Mouse (Mus musculus): ENCODE data around the gene Rubcn. TPM values are rescaled to one million over a fixed set of nuclear protein-coding genes. Genes with fewer than 3 reads are reported as not detected.

Gene Rubcn
- polyA plus RNA-seq, 1 experiment from 2014 or later = 30.4 TPM

GRCm38 (mm10) chr16:32854050-32854571 lies 23.5 kb downstream of the Rubcn start:
- Histone ChIP-seq H3K9me3 (ENCODE audit: control insufficient read depth, low read length) (no peaks in the 10 kb centered on the region), H3K36me3 (ENCODE audit: control insufficient read depth, insufficient read depth, low read length) (peaks cover 40% of the 10 kb centered on the region), H3K27me3 (ENCODE audit: control insufficient read depth, insufficient read depth, low read length) (no peaks in the 10 kb centered on the region), H3K9ac (ENCODE audit: low read length) (peak overlapping the region; percentile 63), H3K4me2 (ENCODE audit: low read length) (peak overlapping the region; percentile 54), H3K27ac (replicated peaks in 1 of 2; ENCODE audit: control insufficient read depth in 1 of 2, insufficient read depth in 1 of 2, low read depth in 2 of 2, low read length in 2 of 2) (peak overlapping the region; percentile 95 to 96), H3K4me3 (ENCODE audit: control insufficient read depth in 1 of 2, insufficient read depth in 1 of 2, low read depth in 1 of 2, low read length in 2 of 2) (peak overlapping the region in 1 of 2 experiments; percentile 11; a peak in 1 of 4 replicates), H3K4me1 (ENCODE audit: control insufficient read depth in 2 of 2, insufficient read depth in 2 of 2, low read length in 2 of 2) (peaks cover 25 to 42% of the 10 kb centered on the region in 2 experiments)
- peak; percentile 77 for ATAC-seq (ENCODE audit: insufficient number of reproducible peaks, insufficient read depth, low FRiP score, low read depth)
- WGBS = 17% methylated on average over 2 of the region's 2 CpGs

- WGBS = 13% methylated on average over 13 of the region's 13 CpGs
- peaks cover 45% of the 10 kb centered on the region for H3K36me3 ChIP-seq (ENCODE audit: control insufficient read depth, insufficient read depth, low read length)
- peak overlapping the region; percentile 54 for H3K4me2 ChIP-seq (ENCODE audit: low read length)
- H3K4me3 ChIP-seq (ENCODE audit: control insufficient read depth in 1 of 2, insufficient read depth in 1 of 2, low read depth in 1 of 2, low read length in 2 of 2) = peak overlapping the region in 1 of 2 experiments; percentile 11; a peak in 1 of 4 replicates
- peaks cover 21 to 37% of the 10 kb centered on the region in 2 experiments for H3K4me1 ChIP-seq (ENCODE audit: control insufficient read depth in 2 of 2, insufficient read depth in 2 of 2, low read length in 2 of 2)
- no peaks in the 10 kb centered on the region for H3K27me3 ChIP-seq (ENCODE audit: control insufficient read depth, insufficient read depth, low read length)
- H3K9me3 ChIP-seq (ENCODE audit: control insufficient read depth, low read length) = no peaks in the 10 kb centered on the region
- peak overlapping the region; percentile 95 to 96 for H3K27ac ChIP-seq (replicated peaks in 1 of 2; ENCODE audit: control insufficient read depth in 1 of 2, insufficient read depth in 1 of 2, low read depth in 2 of 2, low read length in 2 of 2)
- 0 out of 2 replicates have a peak, but pooled peaks have one; percentile 44 for ATAC-seq (ENCODE audit: insufficient number of reproducible peaks, insufficient read depth, low FRiP score, low read depth)
- peak overlapping the region; percentile 63 for H3K9ac ChIP-seq (ENCODE audit: low read length)
These were observed 24.0 kb downstream of the Rubcn start for GRCm38 (mm10) chr16:32853492-32854049.

GRCm38 (mm10) chr16:32849042-32849830 lies 28.3 kb downstream of the Rubcn start:
- 75% methylated on average over 11 of the region's 11 CpGs for whole genome bisulfite sequencing
- peaks cover 73% of the 10 kb centered on the region for H3K36me3 ChIP-seq (ENCODE audit: control insufficient read depth, insufficient read depth, low read length)

GRCm38 (mm10) chr16:32847103-32847502 lies 30.5 kb downstream of the Rubcn start:
- Histone ChIP-seq H3K9me3 (ENCODE audit: control insufficient read depth, low read length) (no peaks in the 10 kb centered on the region), H3K4me3 (ENCODE audit: control insufficient read depth in 1 of 2, insufficient read depth in 1 of 2, low read depth in 1 of 2, low read length in 2 of 2) (no peak overlapping the region), H3K27ac (replicated peaks in 1 of 2; ENCODE audit: control insufficient read depth in 1 of 2, insufficient read depth in 1 of 2, low read depth in 2 of 2, low read length in 2 of 2) (no peak overlapping the region), H3K36me3 (ENCODE audit: control insufficient read depth, insufficient read depth, low read length) (peaks cover 88% of the 10 kb centered on the region), H3K4me2 (ENCODE audit: low read length) (no peak overlapping the region), H3K4me1 (ENCODE audit: control insufficient read depth in 2 of 2, insufficient read depth in 2 of 2, low read length in 2 of 2) (no peaks in the 10 kb centered on the region), H3K9ac (ENCODE audit: low read length) (no peak overlapping the region), H3K27me3 (ENCODE audit: control insufficient read depth, insufficient read depth, low read length) (no peaks in the 10 kb centered on the region)
- WGBS = 94% methylated on average over 11 of the region's 11 CpGs
- no peak for ATAC-seq (ENCODE audit: insufficient number of reproducible peaks, insufficient read depth, low FRiP score, low read depth)

More at GRCm38 (mm10) chr16:32849042-32849830, 28.3 kb downstream of the Rubcn start:
- ATAC-seq (ENCODE audit: insufficient number of reproducible peaks, insufficient read depth, low FRiP score, low read depth) = no peak
- no peak overlapping the region for H3K9ac ChIP-seq (ENCODE audit: low read length)
- no peak overlapping the region for H3K4me2 ChIP-seq (ENCODE audit: low read length)
- no peak overlapping the region for H3K27ac ChIP-seq (replicated peaks in 1 of 2; ENCODE audit: control insufficient read depth in 1 of 2, insufficient read depth in 1 of 2, low read depth in 2 of 2, low read length in 2 of 2)
- no peaks in the 10 kb centered on the region for H3K27me3 ChIP-seq (ENCODE audit: control insufficient read depth, insufficient read depth, low read length)
- no peak overlapping the region for H3K4me3 ChIP-seq (ENCODE audit: control insufficient read depth in 1 of 2, insufficient read depth in 1 of 2, low read depth in 1 of 2, low read length in 2 of 2)
- peaks cover 9 to 14% of the 10 kb centered on the region in 2 experiments for H3K4me1 ChIP-seq (ENCODE audit: control insufficient read depth in 2 of 2, insufficient read depth in 2 of 2, low read length in 2 of 2)
- H3K9me3 ChIP-seq (ENCODE audit: control insufficient read depth, low read length) = no peaks in the 10 kb centered on the region

- H3K4me3 ChIP-seq (ENCODE audit: control insufficient read depth in 1 of 2, insufficient read depth in 1 of 2, low read depth in 1 of 2, low read length in 2 of 2) = no peak overlapping the region
- WGBS = 86% methylated on average over 4 of the region's 4 CpGs
- peaks cover 92% of the 10 kb centered on the region for H3K36me3 ChIP-seq (ENCODE audit: control insufficient read depth, insufficient read depth, low read length)
- no peak for ATAC-seq (ENCODE audit: insufficient number of reproducible peaks, insufficient read depth, low FRiP score, low read depth)
- H3K27ac ChIP-seq (replicated peaks in 1 of 2; ENCODE audit: control insufficient read depth in 1 of 2, insufficient read depth in 1 of 2, low read depth in 2 of 2, low read length in 2 of 2) = no peak overlapping the region
- no peaks in the 10 kb centered on the region for H3K4me1 ChIP-seq (ENCODE audit: control insufficient read depth in 2 of 2, insufficient read depth in 2 of 2, low read length in 2 of 2)
- H3K9me3 ChIP-seq (ENCODE audit: control insufficient read depth, low read length) = no peaks in the 10 kb centered on the region
- H3K4me2 ChIP-seq (ENCODE audit: low read length) = no peak overlapping the region
- H3K27me3 ChIP-seq (ENCODE audit: control insufficient read depth, insufficient read depth, low read length) = no peaks in the 10 kb centered on the region
- no peak overlapping the region for H3K9ac ChIP-seq (ENCODE audit: low read length)
These were observed 46.1 kb downstream of the Rubcn start for GRCm38 (mm10) chr16:32831501-32831900.

GRCm38 (mm10) chr16:32829104-32829503 lies 48.5 kb downstream of the Rubcn start:
- Histone ChIP-seq H3K9me3 (ENCODE audit: control insufficient read depth, low read length) (no peaks in the 10 kb centered on the region), H3K36me3 (ENCODE audit: control insufficient read depth, insufficient read depth, low read length) (peaks cover 92% of the 10 kb centered on the region), H3K27ac (replicated peaks in 1 of 2; ENCODE audit: control insufficient read depth in 1 of 2, insufficient read depth in 1 of 2, low read depth in 2 of 2, low read length in 2 of 2) (no peak overlapping the region), H3K4me1 (ENCODE audit: control insufficient read depth in 2 of 2, insufficient read depth in 2 of 2, low read length in 2 of 2) (peaks cover 0 to 2% of the 10 kb centered on the region in 2 experiments; a peak in 2 of 4 replicates), H3K4me2 (ENCODE audit: low read length) (no peak overlapping the region), H3K4me3 (ENCODE audit: control insufficient read depth in 1 of 2, insufficient read depth in 1 of 2, low read depth in 1 of 2, low read length in 2 of 2) (no peak overlapping the region), H3K27me3 (ENCODE audit: control insufficient read depth, insufficient read depth, low read length) (no peaks in the 10 kb centered on the region), H3K9ac (ENCODE audit: low read length) (no peak overlapping the region)
- ATAC-seq (ENCODE audit: insufficient number of reproducible peaks, insufficient read depth, low FRiP score, low read depth) = no peak
- WGBS = 83% methylated on average over 11 of the region's 11 CpGs

GRCm38 (mm10) chr16:32826521-32826920 lies 51.0 kb downstream of the Rubcn start:
- Histone ChIP-seq H3K4me3 (ENCODE audit: control insufficient read depth in 1 of 2, insufficient read depth in 1 of 2, low read depth in 1 of 2, low read length in 2 of 2) (no peak overlapping the region), H3K9ac (ENCODE audit: low read length) (no peak overlapping the region), H3K27ac (replicated peaks in 1 of 2; ENCODE audit: control insufficient read depth in 1 of 2, insufficient read depth in 1 of 2, low read depth in 2 of 2, low read length in 2 of 2) (no peak overlapping the region), H3K9me3 (ENCODE audit: control insufficient read depth, low read length) (no peaks in the 10 kb centered on the region), H3K27me3 (ENCODE audit: control insufficient read depth, insufficient read depth, low read length) (no peaks in the 10 kb centered on the region), H3K36me3 (ENCODE audit: control insufficient read depth, insufficient read depth, low read length) (peaks cover 81% of the 10 kb centered on the region), H3K4me2 (ENCODE audit: low read length) (no peak overlapping the region), H3K4me1 (ENCODE audit: control insufficient read depth in 2 of 2, insufficient read depth in 2 of 2, low read length in 2 of 2) (peaks cover 18% of the 10 kb centered on the region in 2 experiments)
- ATAC-seq (ENCODE audit: insufficient number of reproducible peaks, insufficient read depth, low FRiP score, low read depth) = no peak
- WGBS = 88% methylated on average over 11 of the region's 11 CpGs
